Mouse (Mus musculus) brain, adult 2 months (tissue): ENCODE data around the gene Gpr146.
"Not testable (repeated sequence)": the region's sequence is repeated elsewhere in the genome, so short reads cannot be mapped to it uniquely, and the experiment has no call there.

ENCODE experiments used
- DNase-seq: peaks from one replicate; pipeline ENCODE4 v3.0.0; 2011; ENCODE audit warnings: low read depth, low spot score

Gpr146 gene

DNA sequence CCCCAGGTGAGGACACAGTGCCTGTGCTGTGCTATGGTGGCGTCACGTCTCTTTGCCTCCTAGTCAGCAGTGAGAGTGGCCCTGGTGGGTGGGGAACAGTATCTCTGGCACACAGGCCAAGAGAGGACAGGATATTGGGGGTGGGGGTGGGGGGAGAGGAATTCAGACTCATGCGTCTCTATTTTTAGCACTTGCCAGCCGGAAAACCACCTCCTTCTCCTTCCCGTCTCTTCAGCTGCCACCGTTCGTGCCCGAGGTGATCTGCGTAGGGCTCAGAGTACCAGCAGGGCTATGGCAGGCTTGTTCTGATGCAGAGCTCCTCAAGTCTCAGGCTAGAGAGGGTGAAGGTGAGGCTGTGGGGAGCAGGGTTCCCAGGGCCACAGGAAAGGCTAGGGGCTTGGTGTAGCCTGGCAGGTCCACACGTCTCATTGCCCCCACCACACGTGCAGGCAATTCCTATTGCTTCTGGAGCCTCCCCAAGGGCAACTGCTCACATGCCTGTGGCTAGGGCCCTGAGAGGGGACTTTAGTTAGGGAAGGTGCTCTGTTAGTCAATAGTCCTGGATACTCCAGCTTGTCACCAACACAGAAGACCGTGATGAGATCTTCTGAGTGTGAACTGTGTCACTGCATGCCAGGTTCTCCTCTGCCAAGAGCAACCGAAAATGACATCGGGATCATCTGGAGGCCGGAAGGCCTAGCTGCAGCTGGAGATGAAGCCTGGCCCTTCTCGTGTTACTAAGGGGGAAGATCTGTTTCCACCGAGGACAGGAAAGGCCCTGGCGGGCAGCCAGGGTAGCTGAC, at the start of gene Gpr146:
Gpr146 (plus strand) TSS at position 230 of the 803 bp plus-strand sequence.
- DNase-seq: peak; percentile 52

DNA sequence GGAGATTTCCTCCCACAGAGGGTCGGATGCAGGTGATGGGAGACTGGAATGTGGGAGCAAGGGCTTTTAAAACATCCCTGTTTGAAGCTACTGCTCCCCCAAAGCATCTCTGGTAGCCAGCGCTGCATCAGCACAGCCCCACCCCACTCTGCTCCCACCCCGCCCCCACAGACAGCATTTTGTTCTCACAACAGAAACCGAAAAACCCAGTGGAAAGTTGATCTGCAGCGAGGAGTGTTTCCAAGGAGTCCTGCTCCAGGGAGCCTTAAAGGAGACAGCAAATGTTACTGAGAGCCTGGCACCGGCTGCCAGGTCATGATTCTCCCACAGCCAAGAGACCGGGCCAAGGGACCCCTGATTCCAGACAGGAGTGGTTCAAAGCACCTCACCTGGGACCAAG, 46.7 kb upstream of the Gpr146 start:
- DNase-seq: peak; percentile 68

DNA sequence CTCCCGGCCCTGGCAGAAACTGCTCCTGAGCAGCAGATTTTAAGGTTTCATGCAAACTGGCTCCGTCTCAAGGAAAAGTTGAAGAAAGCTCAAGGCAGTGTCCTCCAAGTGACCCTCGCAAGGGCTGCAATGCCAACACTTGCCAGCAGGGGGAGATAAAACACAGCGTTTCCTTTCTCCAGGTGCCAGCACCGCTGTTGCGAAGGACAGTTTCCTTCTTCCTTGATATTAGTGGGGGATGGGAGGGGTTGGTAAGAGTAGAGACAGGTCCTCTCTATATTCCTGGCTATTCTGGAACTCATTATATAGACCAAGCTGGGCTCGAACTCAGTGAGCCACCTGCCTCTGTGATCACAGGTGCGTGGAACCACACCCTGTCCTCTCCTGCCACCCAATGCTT, 45.8 kb upstream of the Gpr146 start:
- peak; percentile 81 for DNase-seq

DNA sequence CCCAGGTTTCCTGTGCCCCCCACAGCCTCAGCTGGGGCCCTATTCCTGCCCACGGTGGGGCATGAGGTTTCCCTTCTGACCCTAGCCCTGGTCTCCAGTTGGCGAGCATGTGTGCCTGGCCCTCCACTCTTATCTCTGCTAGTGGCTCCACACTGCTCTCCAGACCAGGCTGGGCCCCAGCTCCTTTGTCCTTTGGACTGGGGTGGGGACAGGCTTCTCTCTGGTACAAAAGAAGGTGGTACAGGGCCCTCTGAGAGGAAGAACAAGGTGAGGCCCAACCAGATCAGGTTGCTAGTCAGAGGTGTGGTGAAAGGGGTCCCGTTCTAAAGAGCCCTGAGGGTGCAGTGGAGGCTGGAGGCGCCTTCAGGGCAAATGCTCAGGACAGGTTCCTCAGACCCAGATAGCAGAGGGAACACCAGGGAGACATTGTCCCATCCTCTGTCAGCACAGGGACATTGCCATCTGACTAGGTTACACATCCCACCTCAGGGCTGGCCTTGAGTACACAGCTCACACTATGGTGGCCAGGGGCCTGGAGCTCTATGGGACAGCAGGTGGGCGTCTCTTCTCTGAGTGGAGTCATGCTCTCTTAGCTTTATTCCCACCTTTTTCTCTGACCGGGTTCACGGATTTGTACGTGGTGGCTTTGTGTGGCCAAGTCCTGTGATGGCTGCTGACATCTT, 44.8 kb upstream of the Gpr146 start:
- no peak for DNase-seq

DNA sequence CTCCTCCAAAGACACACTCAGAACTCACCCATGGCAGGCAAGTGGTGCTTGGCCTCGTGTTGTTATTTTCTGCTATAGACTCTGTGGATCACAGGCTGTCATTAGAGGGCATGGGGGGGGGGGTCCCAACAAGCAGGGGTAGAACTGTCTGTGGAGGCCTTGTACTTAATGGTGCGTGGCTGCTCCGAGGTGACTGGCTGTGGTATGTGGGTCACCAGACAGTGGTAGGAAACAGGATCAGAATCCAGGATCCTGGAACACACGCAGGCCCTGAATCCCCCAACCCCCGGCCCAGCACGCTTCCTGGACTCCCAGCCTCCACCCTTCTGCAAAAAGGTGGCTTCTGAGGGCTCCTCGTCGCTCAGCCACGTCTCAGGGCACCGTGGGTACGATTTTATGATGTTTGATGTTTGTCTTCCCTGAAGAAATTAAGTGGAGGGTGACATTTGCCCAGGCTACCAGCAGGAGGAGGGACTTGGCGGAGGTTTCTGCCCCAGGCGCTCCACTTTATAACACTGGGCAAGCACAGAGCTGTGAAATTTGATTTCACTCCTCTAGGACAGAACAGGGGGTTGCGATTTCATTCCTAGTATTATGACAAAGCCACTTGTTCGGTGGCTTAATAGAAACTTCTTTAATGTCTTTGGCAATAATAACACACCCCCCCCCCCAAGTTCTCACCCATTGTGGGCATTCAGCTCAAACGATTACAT, 44.0 kb upstream of the Gpr146 start:
- DNase-seq: no peak

DNA sequence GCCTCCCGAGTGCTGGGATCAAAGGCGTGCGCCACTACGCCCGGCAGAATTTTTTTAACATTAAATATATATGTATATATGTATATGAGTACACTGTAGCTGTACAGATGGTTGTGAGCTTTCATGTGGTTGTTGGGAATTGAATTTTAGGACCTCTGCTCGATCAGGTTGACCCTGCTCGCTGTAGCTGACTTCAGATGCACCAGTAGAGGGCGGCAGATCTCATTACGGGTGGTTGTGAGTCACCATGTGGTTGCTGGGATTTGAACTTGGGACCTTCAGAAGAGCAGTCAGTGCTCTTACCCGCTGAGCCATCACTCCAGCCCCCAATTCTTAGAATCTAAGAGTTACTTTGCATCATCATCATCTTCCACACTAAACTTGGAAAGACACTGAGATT, 43.1 kb upstream of the Gpr146 start:
- DNase-seq: not testable (repeated sequence)

DNA sequence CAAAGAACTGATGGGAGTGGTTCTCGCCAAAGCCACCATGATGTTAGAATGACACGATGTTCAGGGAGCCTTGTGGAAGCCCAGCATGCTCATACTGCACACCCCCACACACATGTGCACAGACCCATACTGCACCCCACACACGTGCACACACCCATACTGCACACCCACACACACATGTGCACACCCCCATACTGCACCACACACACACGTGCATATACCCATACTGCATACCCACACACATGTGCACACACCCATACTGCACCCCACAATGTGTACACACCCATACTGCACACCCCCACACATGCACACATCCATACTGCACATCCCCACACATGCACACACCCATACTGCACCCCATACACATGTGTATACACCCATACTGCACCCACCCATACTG, 41.9 kb upstream of the Gpr146 start:
- DNase-seq: no peak

DNA sequence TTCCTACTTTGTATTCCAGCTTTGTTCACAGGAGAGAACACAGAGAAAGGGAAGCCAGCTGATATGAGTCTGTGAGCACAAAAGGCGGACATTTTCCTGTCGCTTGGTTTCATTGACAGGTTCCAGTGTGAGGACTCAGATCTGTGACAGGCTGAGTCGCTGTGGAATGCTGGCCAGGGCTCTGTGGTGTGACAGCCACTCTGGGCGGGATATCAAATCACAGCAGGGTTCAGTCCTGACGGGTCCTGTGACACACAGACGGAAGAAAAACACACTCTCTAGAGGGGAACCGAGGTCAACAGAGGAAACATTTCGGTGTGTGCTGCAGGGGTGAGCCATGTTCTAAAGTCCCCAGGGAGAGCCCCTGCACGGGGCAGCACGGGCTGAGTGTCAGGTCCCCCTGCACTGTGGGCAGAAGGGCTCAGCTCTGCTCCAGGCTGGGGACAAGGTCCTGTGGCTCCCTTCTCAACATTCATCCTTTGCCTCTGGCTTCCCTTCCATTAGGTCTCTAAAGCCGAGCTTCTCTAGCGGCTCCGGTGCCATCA, 39.6 kb upstream of the Gpr146 start:
- DNase-seq: peak; percentile 90

DNA sequence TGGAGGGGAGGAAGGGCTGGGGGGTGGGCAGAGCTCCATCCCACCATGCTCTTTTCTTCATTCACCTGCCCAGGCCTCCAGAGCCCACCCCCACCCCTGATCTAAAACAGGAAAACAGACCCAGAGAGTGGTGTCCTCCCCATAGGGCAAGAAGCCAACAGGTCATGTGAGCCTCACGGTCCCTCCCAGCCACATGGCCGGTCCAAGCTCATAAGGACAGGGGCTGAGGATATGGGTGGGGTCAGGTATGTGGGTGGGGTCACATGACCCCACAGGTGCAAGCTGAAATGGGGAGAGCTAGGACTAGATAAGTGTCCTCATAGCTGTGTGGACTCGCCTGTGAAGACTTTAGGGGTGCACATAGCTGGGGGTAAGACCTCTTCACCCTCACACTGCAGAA, 39.1 kb upstream of the Gpr146 start:
- DNase-seq: peak; percentile 68

DNA sequence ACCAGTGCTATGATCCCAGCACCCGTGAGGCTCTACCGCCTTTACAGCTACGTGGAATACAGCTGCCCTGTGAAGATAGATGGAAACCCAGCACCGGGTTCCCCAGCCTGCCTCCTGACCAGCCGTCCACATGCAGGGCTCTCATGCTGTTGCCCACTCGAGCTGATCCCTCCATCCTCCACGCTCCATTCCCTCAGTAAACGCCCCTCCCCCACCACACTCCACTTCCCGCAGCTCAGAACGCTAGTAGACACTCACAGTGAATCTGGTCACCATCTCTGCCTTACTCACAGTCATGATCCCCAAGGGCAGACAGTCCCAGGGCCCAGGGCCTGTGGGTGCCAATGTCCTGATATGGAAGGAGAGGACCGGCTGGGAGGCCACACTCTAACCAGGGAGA, 38.6 kb upstream of the Gpr146 start:
- no peak for DNase-seq

DNA sequence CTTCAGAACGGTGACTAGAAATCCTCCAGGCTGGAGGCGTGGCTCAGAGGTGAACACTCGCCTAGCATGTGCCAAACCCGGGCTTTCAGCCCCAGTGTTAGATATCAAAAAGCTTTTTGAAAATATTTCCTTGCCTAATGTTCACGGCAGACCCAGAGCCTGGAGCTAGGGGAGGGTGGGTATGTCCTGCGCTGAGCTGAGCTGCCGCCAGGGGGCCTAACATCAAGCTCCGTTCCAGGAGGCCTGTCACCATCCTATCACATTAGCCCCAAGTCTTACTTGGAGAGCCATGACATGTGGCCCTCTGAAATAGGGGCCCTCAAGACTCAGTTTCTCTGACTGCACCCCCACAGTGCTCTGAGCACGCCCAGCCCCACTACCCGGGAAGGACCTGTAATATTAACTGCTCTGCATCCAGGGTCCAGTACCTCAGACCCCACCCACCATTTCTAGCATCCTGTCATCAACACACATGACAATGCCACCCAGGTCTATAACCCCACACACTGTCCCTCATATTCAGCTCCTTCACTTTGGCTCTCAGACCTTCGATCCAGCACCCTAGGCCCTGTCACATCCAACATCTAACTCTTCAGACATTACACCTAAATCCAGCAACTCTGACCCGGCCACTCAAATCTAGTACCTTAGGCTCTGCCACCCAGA, 33.3 kb upstream of the Gpr146 start:
- peak; percentile 90 for DNase-seq

DNA sequence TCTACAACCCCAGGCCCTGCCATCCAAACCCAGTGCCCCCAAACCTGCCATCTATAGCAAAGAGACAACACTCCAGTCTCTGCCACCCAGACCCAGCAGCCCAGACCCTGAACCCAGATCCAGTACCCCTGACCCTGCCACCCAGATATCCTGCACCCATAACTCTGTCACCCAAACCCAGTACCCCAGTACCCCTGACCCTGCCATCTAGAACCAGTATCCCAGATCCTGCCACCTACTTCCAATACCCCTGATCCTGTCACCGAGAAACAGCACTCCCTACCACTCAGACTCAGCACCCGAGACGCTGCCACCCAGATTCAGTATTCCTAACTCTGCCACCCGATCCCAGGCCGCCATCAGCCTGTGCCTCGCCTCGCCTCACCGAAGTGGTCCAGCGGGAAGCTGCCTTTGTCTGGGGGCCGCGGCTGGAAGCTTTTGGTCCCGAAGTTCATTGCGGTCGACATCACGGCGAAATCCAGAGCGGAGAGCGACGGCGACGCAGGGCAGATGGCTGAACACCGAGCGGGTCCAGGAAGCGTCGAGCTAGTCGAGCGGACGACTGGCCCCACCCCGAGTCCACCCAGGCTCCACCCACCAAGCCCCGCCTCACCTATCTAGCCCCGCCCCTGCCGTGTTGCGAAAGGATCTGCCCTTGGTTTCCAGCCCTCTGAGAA, 32.7 kb upstream of the Gpr146 start:
- peak; percentile 97 for DNase-seq

DNA sequence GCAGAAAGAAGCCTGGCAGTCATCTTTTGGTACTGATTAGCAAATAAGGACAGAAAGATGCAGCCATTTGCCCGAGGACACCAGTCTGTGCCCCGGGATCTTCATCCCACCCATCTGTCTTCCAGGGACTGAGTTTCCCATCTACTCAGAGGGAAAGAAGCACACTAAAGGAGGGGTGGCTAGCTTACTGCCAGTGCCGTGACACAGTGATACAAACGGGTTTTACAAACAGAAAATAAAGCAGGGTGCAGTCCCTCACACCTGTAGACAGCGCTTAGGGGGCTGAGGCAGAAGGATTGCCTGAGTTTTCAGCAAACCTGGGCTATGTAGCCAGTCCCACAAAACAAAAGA, 32.2 kb upstream of the Gpr146 start:
- DNase-seq: no peak

DNA sequence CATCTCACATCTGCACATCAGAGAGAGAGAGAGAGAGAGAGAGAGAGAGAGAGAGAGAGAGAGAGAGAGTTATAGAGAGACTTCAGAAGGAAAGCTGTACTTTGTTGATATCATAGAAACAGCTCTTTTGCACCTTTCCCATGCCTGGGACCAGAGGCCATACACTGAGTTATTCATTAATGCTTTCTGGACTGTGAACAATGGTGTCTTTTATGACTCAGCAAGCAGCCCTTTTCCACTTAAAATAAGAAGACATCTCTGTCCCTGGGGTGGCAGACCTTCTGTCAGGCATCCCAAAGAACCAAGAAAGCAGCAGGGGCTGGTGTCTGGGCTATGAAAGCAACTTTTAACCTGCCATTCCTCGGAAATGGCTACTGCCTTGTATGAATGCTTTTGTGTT, 30.3 kb upstream of the Gpr146 start:
- DNase-seq: no peak

DNA sequence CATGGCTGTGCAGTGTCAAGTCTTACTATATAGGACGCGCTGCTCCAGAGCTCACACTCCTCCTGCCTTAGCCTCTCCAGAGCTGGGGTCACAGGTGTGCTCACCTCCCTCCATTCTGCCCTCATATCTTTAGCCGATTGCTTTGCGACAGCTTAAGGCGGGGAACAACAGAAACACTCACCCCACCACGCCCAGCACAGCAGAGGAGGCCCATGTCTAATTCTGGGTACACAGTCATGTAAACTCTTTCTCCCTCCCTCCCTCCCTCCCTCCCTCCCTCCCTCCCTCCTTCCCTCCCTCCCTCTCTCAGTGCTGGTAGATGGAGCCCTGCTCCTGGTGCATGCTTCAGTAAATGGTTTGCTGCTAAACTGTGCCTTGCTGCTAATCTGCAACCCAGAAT, 27.8 kb upstream of the Gpr146 start:
- DNase-seq: no peak

DNA sequence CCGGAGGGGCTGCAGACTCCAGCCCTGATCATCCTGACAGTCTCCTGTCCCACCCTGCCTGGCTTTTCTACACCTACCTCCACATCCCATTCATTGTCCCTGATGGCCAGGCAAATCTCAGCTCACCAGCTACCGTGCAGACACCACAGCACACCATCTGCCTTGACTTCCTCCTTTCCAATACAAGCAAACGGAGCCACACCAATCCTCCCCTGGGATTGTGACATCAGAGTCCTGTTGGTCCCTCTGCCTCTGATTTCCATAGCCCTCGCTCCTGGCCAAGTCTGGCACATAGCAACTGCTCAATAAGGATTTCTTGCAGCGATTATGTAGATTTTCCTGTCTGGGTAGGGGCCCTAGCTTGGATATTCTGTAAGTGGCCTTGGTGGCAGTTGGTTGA, 26.4 kb upstream of the Gpr146 start, which contains the start of gene Cox19:
Cox19 (minus strand) TSS at position 285 of the 400 bp plus-strand sequence.
- DNase-seq: no peak

DNA sequence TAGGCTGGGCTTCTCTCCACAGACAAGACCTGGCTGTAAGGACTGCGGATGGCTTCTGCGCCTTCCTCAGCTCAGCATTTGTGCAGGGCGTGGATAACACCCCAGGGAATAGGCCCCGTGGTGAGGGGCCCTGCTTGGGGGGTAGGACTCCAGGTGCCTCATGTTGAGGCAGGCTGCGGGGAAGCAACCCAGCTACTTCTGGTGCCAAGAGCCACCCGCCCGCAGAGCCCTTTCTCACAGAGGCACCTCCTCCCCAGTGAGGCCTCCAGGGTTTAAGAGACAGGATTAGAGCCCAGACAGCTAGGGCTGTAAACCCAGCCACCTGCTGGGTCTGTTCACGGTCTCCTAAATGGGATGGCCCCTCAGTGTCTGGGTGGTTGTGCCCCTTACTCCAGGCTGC, 25.9 kb upstream of the Gpr146 start:
- DNase-seq: no peak

DNA sequence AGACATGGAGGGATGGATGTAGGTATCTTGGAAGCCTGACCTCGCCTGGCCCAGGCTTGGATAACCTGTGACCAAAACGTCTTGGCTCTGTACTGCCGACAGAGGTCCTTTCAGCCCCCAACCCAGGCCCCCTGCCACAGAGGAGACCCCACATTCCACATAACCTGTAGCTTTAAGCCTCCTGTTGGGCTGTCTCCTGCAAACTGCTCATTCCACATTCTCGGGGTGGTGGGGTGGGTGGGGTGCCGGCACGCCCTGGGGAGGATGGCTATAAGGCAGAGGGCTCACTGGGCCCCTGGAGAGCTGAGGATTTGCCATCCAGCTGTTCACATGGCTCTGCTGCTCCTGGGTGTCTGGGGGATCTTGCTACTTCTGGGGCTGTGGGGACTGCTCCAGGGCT, 25.2 kb upstream of the Gpr146 start, which contains the start of gene Cyp2w1:
Cyp2w1 (plus strand) TSS at position 301 of the 400 bp plus-strand sequence.
- no peak for DNase-seq

DNA sequence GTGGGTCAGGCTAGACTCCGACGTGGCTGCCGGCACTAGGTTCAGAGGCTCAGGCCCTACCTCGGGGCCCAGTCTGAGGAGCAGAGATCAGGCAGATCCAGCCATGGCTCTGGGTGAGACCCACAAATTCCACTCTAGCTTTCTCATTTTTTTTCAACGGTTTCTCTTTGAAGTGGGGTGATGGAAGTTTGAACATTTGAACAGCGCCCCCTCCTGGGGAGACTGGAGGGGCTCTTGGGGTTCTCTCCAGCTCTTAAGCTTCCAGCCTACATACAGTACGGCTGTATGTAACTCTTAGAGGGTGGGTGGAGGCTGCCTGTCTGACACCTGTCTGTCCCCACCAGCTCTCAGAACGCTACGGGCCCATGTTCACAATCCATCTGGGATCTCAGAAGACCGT, 24.0 kb upstream of the Gpr146 start:
- DNase-seq: peak; percentile 46

DNA sequence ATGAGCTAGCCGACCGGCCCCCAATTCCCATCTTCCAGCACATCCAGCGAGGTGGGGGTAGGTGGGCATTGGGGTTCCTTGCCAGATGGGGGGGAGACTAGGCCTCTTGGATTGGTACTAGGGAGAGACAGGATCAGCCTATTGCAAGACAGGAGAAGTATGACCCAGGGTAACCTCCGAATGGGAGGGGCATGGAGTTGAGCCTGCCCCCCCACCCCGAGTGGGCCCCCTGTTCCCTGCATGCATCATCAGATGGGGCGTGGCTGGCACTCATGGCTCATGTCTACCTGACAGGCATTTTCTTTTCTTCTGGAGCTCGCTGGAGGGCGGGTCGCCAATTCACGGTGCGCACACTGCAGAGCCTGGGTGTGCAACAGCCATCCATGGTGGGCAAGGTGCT, 23.6 kb upstream of the Gpr146 start:
- DNase-seq: no peak

DNA sequence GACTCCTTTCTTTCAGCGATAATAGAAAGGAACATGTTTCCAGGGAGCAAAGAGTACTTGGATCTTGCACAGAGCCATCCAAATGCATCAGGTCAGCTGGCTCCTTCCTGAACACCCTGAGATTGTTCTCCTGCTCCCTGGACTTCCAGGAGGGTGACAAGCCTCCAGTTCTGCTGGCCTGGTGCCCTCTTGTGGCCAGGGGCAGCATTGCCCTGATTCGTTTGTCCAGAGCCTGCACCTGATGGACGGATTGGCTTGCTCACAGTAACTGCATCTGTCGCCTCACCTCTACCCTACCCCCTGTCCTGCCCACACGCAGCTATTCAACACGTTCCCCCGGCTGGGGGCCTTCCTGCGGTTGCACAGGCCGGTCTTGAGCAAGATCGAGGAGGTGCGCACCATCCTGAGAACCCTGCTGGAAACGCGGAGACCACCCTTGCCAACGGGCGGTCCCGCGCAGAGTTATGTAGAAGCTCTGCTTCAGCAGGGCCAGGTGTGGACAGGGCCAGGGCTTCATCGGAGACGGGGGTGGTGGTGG, 22.2 kb upstream of the Gpr146 start:
- peak; percentile 90 for DNase-seq
